Mouse (Mus musculus): ENCODE data around the gene Mapt.
"Not testable (repeated sequence)": the region's sequence is repeated elsewhere in the genome, so short reads cannot be mapped to it uniquely, and the experiment has no call there.

The Mapt gene

DNA sequence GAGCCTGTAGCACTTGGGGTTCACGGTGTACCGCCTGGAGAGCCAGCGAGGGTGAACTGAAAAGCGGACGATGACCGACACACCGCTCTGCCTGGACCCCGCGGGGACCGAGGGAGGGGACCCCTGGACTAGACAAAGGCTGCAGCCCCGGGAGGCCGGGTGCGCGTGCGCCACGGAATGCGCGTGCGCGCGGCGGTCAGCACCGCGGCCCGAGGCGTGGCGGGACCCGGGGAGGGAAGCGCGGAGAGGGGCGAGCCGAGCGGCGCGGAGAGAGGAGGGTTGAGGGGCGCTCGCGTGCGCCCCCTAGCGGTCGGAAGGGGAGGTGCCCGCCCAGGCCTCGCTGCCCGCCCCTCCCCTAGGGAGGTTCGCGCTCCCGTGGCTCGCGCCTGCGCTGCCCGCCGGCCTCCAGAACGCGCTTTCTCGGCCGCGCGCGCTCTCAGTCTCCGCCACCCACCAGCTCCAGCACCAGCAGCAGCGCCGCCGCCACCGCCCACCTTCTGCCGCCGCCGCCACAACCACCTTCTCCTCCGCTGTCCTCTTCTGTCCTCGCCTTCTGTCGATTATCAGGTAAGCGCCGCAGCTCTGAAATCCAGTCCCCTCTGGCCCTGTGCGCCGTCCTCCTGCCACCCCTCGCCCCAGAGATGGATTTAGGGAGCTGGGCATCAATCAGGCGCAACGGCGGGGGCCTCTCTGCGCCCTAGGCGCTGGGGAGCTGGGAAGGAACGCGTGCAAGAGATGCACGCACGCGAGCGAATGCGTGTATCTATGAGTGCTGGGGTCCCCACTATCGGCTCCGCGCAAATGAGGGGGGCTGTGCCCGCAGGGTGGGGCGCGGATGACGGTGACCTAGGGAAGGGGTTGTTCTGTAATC lies at the start of gene Mapt:
TSS of gene Mapt (plus strand) at position 350 of the 871 bp plus-strand sequence.
- DNase-seq (ENCODE audit: low read depth), result peak; percentile 79

DNA sequence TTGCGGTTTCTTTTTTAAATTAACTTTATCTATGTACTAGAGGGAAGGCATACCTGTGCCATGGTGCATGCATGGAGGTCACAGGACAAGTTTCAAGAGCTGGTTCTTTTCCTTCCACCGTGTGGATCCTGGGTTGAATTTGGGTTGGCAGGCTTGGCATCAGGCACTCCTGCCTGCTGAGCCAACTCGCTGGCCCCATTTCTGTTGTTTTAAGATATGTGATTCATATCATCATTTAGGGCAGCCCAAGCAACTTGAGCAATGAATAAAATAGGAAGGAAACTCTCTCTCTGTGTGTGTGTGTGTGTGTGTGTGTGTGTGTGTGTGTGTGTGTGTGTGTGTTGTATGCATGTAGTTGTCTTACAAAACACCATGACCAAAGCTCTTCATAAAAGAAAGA lies 49.0 kb upstream of the Mapt start:
- no peak for DNase-seq (ENCODE audit: low read depth)

GRCm38 (mm10) chr11:104186135-104186836 lies 44.9 kb upstream of the Mapt start, which contains the start of gene Sppl2c:
Gene Sppl2c (plus strand): TSS chr11:104186327.
- DNase-seq (ENCODE audit: low read depth), result no peak

GRCm38 (mm10) chr11:104186837-104187150 lies 44.4 kb upstream of the Mapt start:
- no peak for DNase-seq (ENCODE audit: low read depth)

GRCm38 (mm10) chr11:104187766-104188165 lies 43.4 kb upstream of the Mapt start:
- DNase-seq (ENCODE audit: low read depth), result no peak

DNA sequence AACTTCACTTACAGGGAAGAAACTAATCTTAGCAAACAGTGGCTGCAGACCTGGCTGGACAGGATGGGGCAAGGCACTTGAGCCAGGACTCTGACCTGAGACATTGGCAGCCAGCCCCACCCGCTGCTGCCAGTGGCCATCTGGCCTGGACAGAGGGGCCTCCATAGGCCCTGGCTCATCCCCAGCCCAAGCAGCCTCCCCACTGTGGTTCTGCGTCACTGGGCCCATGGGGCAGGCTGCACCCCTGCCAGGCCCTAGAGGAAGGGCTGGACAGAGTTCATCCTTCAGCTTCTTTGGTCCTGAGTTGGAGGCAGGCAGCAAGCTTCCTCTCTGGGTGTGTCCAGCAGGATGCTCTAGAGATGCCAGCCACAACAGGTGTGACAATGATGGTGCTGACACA lies 41.2 kb upstream of the Mapt start:
- peak; percentile 15 for DNase-seq (ENCODE audit: low read depth)

DNA sequence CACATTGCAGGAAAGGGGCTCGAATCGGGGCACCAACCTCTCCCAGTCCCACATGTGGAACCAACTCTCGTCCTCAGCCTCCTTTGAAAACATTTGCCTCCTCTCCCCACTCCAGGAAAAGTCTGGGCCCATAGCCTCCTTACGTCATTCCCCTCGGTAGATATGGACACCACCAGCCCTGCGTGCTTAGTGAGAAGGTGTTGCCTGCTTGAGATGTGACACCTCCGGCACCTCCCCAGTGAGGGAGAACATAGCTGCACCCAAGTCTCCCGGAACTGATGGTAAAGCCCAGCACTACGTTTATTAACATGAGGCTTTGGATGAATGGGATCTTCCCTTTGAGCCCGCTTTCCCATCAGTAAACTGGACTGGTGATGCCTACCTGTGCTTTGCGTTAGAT lies 35.8 kb upstream of the Mapt start:
- DNase-seq (ENCODE audit: low read depth), result no peak

DNA sequence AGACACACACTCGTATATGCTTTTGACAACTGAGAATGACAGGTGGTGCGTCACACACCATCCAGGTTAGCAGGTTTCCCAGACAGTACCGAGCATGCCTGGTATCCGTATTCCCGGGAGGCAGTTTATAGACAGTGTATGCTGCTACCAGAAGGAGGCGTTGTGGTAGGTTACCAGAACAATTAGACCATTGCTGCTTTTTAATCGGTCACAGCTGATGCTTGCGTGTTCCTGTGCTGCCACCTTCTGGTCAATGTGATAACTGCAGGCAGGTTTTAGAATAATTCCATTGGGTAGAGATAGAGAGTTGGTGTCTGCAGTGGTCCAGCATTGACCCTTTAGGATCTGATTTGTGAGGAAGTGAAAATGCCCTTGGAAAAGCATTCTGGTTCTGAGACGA lies 35.4 kb upstream of the Mapt start:
- peak; percentile 91 for DNase-seq (ENCODE audit: low read depth)

DNA sequence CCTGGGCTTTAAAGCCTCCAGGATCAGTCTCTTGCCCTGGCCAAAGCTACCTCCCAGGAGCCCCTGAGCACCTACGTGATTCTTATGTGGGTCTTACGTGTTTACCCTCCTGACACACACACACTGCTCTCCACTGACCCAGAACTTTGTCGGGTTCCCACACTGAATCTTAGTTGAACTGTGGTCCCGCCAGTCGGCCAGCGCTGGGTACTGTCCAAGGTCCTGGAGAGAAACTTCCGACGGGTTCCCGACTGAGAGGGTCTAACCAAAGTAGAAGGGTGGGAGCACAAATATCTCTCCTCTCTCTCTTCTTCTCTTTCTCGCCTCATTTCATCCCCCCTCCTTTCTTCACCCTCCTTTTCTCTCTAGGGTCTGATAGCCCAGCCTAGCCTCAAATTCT lies 33.3 kb upstream of the Mapt start:
- peak; percentile 54 for DNase-seq (ENCODE audit: low read depth)

DNA sequence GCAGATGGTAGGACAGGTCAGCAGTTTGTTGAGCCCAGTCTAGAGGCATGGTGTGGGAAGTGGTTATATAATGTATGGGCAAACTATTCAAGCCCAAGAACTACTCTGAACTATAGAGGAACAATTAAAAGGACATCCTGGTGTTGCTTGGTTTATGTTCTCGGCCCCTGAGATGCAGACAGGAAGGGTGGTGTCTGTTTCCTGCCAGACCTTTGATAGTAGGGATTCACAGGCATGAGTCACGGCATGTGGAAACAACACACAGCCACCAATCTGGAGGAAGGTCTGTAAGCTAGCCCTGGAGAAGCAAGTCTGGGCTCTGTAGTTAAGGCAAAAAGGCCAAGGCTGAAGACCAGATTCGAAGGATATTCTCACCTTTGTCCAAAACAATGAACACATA lies 27.9 kb upstream of the Mapt start:
- DNase-seq (ENCODE audit: low read depth), result no peak

- DNase-seq (ENCODE audit: low read depth), result no peak
These were observed 24.6 kb upstream of the Mapt start for GRCm38 (mm10) chr11:104206573-104206972.

DNA sequence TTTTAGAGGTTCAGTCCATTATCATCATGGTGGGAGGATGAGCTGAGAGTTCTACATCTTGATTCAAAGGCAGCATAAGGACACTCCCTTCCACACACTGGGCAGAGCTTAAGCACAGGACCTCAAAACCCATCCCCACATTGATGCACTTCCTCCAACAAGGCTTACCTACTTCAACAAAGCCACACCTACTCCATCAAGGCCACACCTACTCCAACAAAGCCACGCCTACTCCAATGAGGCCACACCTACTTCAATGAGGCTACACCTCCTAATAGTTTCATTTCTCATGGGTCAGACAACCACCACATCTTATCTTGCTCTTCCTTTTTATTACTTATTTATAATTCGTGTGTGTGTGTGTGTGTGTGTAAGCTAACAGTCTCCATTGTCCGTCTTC lies 22.1 kb upstream of the Mapt start:
- no peak for DNase-seq (ENCODE audit: low read depth)

DNA sequence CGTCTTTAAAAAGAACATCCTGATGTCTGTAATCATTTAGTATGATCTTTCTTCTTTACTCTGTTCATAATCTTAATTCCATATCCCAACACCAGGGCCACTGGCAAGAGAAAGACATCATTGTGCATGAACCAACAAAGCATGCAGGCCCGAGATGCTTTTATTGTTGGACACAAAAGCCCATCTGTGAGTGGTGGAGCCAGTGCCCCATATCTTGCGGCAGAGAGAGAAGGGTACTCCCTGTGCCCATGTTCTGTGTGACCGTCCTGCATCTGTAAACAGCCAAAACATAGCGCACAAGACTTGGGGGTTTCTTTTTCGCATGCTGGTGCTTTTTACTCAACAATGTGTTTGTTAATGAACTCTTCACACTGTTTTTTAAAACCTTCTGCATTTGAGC lies 19.9 kb upstream of the Mapt start:
- no peak for DNase-seq (ENCODE audit: low read depth)

DNA sequence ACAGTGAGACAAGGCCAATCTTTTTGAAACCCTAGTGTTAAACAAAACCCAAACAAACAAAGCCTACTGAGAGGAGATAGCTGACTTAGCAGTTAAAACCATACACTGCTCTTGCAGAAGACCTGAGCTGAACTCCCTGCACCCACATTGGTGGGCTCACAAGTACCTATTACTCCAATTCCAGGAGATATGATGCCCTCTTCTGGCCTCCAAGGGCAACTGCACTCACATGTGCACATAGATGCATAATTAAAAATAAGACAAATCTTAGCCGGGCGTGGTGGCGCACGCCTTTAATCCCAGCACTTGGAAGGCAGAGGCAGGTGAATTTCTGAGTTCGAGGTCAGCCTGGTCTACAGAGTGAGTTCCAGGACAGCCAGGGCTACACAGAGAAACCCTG lies 17.1 kb upstream of the Mapt start:
- not testable (repeated sequence) for DNase-seq (ENCODE audit: low read depth)

DNA sequence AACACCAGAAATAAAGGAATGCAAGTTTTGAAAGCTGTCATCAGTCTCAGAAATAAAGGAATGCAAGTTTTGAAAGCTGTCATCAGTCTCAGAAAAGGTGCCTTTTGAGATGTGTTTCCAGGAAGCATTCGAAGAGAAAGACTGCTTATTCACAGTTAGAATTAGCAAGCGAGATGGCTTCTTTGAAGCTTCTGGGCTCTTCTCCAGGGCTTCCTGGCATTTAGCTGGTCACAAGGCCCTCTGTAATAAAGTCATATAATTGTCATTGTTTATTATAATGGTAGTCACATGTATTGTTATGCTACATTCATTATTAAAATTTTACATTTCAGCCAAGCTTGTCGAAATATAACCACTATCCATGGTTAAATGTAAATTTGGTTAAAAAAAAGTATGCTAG lies 13.1 kb upstream of the Mapt start:
- DNase-seq (ENCODE audit: low read depth), result no peak

GRCm38 (mm10) chr11:104220291-104220690 lies 10.9 kb upstream of the Mapt start:
- no peak for DNase-seq (ENCODE audit: low read depth)

GRCm38 (mm10) chr11:104221751-104222150 lies 9.4 kb upstream of the Mapt start:
- no peak for DNase-seq (ENCODE audit: low read depth)

DNA sequence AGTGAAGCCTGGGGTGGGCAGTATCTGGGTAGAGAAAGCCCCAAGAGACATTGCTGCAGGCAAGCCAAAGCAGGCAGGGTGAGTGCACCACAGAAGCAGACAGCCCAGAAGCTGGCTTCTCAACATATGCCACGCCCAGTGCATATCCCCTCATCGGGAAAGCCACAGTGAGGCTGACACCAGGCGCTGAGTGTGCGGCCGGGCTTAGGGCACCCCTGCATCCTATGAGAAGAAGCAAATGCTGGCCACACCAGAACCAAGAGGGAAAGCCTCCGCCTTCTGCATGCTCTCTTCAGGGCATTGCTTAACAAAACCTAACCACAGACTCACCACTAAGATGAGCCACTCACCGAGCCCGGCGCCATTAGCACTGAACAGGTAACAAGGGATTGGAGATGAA lies 7.9 kb upstream of the Mapt start:
- no peak for DNase-seq (ENCODE audit: low read depth)

DNA sequence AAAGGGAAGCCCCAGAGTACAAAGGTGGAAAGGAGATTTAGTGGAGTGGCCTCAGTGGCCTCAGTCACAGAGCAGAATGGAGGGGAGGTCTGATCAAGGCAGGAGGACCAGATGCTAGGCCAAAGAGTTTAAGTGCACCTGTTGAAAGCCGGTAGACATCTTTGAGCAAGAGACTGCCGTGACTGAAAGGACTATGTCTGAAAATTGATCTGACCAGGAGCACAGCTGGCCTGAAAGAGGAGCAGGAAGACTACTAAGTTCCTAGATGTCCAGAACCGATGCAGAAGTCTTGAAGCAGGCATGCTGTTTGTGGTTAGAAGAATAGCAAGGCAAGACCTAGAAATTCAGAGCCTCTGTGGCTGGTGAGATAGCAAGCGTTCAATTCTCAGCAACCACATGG lies 1.8 kb upstream of the Mapt start:
- DNase-seq (ENCODE audit: low read depth), result no peak

- DNase-seq (ENCODE audit: low read depth), result no peak
These were observed 968 bp upstream of the Mapt start for GRCm38 (mm10) chr11:104230066-104230778.

- no peak for DNase-seq (ENCODE audit: low read depth)
These were observed 1.2 kb downstream of the Mapt start for GRCm38 (mm10) chr11:104232141-104233061.

DNA sequence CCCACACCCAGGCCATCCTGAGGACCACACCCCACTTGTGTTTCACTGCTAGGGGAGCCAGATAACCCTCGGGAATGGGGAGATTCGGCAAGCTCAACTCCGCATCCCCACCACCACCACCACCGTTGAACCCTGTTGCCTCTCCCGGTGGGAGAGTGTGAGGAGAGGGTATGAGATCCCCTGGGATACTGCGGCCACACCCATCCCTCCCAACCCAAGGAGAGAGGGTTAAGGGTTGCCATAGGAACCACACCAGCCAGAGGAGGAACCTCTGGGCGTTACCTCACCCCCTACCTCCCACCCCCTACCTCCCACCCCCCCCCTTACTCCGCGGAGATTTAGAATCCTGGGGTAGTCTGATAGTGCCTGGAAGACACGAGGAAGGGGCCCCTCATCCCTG lies 1.9 kb downstream of the Mapt start:
- no peak for DNase-seq (ENCODE audit: low read depth)

All from NIH3T3 (cell line).